Mouse (Mus musculus) lung, postnatal 0 days (tissue): ENCODE results near the gene Gpr34. TPM values are rescaled to one million over a fixed set of nuclear protein-coding genes. Genes with fewer than 3 reads are reported as not detected.

Experiments used
- ATAC-seq: fragments of 200-750 bp; cut with Nextera tagmentation; 2 replicates; pipeline ENCODE4 v1.8.0; 2017; ENCODE audit warnings: moderate library complexity
- DNase-seq: peaks from one replicate; pipeline ENCODE4 v3.0.0-alpha.2; 2016; ENCODE audit warnings: low spot score
- H3K27ac ChIP-seq: fragments of 300-500 bp; sonication (generic); 2 replicates; pipeline ENCODE4 v1.5.1; 2014; ENCODE audit warnings: antibody characterized with exemption, mild to moderate bottlenecking, low read length, mixed read lengths
- H3K27me3 ChIP-seq: fragments of 300-500 bp; sonication (generic); replicated peaks from 2 replicates; pipeline ENCODE4 v1.6.1; 2014; ENCODE audit warnings: low read length, mixed read lengths; ENCODE audit not compliant: insufficient read depth
- H3K36me3 ChIP-seq: fragments of 300-500 bp; sonication (generic); 2 replicates; pipeline ENCODE4 v1.6.1; 2014; ENCODE audit warnings: low read length, mixed read lengths; ENCODE audit not compliant: insufficient read depth
- H3K4me1 ChIP-seq: fragments of 300-500 bp; sonication (generic); 2 replicates; pipeline ENCODE4 v1.6.1; 2014; ENCODE audit warnings: antibody characterized with exemption, low read depth, low read length, mixed read lengths; ENCODE audit not compliant: insufficient read depth
- H3K4me2 ChIP-seq: fragments of 300-500 bp; sonication (generic); replicated peaks from 2 replicates; pipeline ENCODE4 v1.6.1; 2014; ENCODE audit warnings: low read depth, mild to moderate bottlenecking, low read length, moderate library complexity, mixed read lengths
- H3K4me3 ChIP-seq: fragments of 300-500 bp; sonication (generic); 2 replicates; pipeline ENCODE4 v1.5.1; 2014; ENCODE audit warnings: low read depth, low read length
- H3K9ac ChIP-seq: fragments of 300-500 bp; sonication (generic); replicated peaks from 2 replicates; pipeline ENCODE4 v1.6.1; 2014; ENCODE audit warnings: low read depth, mild to moderate bottlenecking
- H3K9me3 ChIP-seq: fragments of 300-500 bp; sonication (generic); 2 replicates; pipeline ENCODE4 v1.6.1; 2016; ENCODE audit warnings: low read length, mixed read lengths
- CTCF ChIP-seq: IDR thresholded peaks from 2 replicates; pipeline ENCODE4 v1.5.1; 2016; ENCODE audit warnings: antibody characterized with exemption, mild to moderate bottlenecking
- EP300 ChIP-seq: IDR thresholded peaks from 2 replicates; pipeline ENCODE4 v1.6.1; 2016; ENCODE audit warnings: antibody characterized with exemption, mild to moderate bottlenecking, control low read depth
- WGBS: fragments of 180-500 bp; shearing (Covaris S2); extraction: QIAGEN DNeasy Blood & Tissue Kit; methylation state at CpG from one replicate; pipeline ENCODE4 v1.1.7; 2014; 5-methylcytosine and 5-hydroxymethylcytosine counted together
- polyA plus RNA-seq: library from polyadenylated mRNA; unstranded; fragments of >200 nt; fragmentation: Nextera tagmentation; extraction: Ambion mirVana; gene quantifications from 2 replicates; pipeline ENCODE4 v1.2.1, GENCODE M21; 2015

The Gpr34 gene
- polyA plus RNA-seq = 4.3 and 4.4 TPM in 2 replicates

DNA sequence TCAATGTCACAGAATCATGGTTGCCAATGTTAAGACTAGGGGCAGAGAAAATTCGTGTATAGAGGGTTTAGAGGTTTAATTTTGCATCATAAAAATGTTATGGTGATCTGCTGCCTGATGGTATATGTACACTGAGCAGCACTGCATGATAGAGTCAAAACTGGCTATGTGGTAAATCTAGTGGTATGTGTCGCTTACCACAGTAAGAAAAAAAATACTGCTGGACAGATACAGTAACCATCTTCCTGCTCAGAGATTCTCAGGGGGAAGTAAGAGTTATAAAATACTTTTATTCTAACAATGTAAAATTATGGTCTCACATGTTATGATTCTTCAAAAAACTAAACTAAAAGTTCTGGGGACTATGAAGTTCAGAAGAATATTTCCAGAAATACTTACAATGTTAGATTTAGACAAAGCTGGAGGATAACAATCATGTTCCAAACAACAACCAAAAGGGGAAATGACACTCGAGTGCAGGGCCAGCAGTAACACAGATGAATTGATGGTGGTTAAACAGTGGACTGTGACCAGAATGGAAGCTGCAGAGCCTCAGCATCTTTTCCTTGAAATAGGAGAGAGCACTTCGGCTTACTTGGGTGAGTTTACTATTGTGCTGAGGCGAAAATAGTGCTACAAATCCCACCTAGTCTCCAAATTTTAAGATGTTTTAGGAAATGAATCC, at the start of gene Gpr34:
Gpr34 (plus strand) TSS at position 491 of the 685 bp plus-strand sequence.
- Histone ChIP-seq H3K9me3 (no peaks in the 10 kb centered on the region), H3K4me2 (no peak within 1 kb of the TSS), H3K36me3 (no peaks in the 10 kb centered on the region), H3K27me3 (no peaks in the 10 kb centered on the region), H3K27ac (no peak within 1 kb of the TSS), H3K9ac (no peak within 1 kb of the TSS), H3K4me1 (no peaks in the 10 kb centered on the region), H3K4me3 (no peak within 1 kb of the TSS)
- DNase-seq (no peak), ATAC-seq (no peak)
- no peak for TF ChIP-seq EP300
- no peak for TF ChIP-seq CTCF
- 67% methylated on average over 5 of the region's 5 CpGs for WGBS

DNA sequence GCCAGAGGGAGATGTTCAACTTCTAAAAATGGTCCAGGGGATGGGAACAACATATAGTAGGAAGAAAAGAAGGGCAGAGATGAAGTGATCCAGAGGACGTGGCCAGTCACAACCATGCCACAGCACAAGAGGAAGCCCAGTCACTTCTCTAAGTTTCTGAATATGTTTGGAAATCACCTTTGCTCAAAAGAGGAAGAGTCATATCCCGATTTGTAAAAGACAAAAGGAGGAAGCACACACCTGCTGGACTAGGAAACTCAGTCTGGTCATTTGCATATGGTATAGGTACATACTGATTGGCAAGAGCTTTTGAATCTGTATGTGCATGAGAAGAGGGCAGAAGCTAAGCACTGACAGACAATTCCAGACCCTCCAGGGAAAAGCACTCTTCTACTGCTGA, 32.5 kb upstream of the Gpr34 start:
- Histone ChIP-seq H3K36me3 (no peaks in the 10 kb centered on the region), H3K4me2 (no peak overlapping the region), H3K9ac (no peak overlapping the region), H3K27ac (no peak overlapping the region), H3K9me3 (no peaks in the 10 kb centered on the region), H3K4me1 (no peaks in the 10 kb centered on the region), H3K4me3 (no peak overlapping the region), H3K27me3 (no peaks in the 10 kb centered on the region)
- no peak for DNase-seq
- ATAC-seq = no peak
- TF ChIP-seq CTCF = no peak
- 62% methylated on average over 2 of the region's 2 CpGs for WGBS

DNA sequence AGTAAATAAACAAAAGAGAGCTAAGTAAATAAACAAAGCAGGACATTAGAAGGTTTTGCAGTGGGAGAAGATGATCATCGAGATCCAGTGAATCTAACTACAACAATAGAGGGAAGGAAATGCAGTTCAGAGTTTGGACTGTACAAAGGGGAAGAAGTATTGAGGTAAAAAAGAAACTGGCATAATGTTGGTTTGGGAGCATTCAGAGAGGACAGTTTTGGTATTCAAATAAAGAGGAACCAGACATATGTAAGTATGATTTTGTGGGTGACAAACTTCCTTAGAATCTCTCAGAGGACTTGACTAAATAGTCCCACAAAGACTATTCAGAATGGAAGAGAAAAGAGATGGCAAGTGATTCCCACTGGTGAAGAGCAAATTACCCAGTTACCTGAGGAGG, 31.9 kb upstream of the Gpr34 start:
- Histone ChIP-seq H3K9ac (no peak overlapping the region), H3K27me3 (no peaks in the 10 kb centered on the region), H3K27ac (no peak overlapping the region), H3K4me2 (no peak overlapping the region), H3K4me1 (no peaks in the 10 kb centered on the region), H3K4me3 (no peak overlapping the region), H3K36me3 (no peaks in the 10 kb centered on the region), H3K9me3 (no peaks in the 10 kb centered on the region)
- ATAC-seq = no peak
- DNase-seq = peak; percentile 11
- no peak for TF ChIP-seq EP300
- TF ChIP-seq CTCF = no peak
- 26% methylated on average over 1 of the region's 1 CpGs for WGBS

DNA sequence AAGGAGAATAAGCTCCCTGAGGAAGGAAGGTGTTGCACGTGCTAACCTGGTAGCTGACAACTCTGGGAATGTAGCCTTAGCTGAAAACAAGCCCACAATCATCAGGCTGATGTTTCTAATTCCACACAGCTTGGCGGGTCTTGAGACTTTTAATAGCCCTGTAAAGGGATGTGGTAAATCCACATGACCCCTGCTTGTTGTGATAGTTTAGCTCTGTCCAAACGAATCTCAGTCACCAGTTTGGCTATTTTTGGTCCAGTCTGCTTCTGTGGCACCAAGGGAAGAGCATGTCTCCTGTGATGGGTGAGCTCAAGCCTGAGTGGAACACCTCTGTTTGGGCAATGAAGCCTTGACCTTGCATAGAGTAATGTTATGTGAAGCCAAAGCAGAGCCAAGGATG, 25.1 kb upstream of the Gpr34 start:
- no peaks in the 10 kb centered on the region for H3K9me3 ChIP-seq

DNA sequence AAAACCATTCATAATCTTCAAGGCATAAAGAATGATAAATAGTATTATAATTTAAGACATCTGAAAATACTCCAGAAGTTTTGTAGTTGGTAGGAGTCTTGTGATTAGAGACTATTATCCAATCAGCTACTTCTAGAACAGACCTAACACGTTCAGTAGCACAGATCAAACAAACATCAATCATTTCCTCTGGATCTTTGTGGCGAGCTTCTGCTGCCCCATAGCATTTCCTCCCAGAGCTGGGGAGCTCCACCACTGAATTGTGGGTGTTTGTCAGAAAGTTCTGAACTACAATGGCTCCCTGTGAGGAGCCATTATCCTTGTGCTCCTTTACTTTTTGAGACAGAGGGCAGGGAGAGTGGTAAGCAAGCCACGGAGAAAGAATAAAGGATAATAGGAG, 24.1 kb upstream of the Gpr34 start:
- Histone ChIP-seq H3K4me3 (no peak overlapping the region), H3K36me3 (no peaks in the 10 kb centered on the region), H3K9ac (no peak overlapping the region), H3K27me3 (no peaks in the 10 kb centered on the region), H3K27ac (no peak overlapping the region), H3K9me3 (no peaks in the 10 kb centered on the region), H3K4me1 (no peaks in the 10 kb centered on the region), H3K4me2 (no peak overlapping the region)
- DNase-seq (no peak), ATAC-seq (no peak)
- WGBS = 34% methylated on average over 3 of the region's 3 CpGs
- TF ChIP-seq CTCF (no peak), EP300 (no peak)

More for the DNA sequence above, 25.1 kb upstream of the Gpr34 start:
- Histone ChIP-seq H3K27ac (no peak overlapping the region), H3K36me3 (no peaks in the 10 kb centered on the region), H3K4me1 (no peaks in the 10 kb centered on the region), H3K9ac (no peak overlapping the region), H3K27me3 (no peaks in the 10 kb centered on the region), H3K4me2 (no peak overlapping the region), H3K4me3 (no peak overlapping the region)
- DNase-seq (no peak), ATAC-seq (no peak)
- WGBS = 55% methylated on average over 3 of the region's 3 CpGs
- TF ChIP-seq EP300 = no peak
- TF ChIP-seq CTCF = no peak

DNA sequence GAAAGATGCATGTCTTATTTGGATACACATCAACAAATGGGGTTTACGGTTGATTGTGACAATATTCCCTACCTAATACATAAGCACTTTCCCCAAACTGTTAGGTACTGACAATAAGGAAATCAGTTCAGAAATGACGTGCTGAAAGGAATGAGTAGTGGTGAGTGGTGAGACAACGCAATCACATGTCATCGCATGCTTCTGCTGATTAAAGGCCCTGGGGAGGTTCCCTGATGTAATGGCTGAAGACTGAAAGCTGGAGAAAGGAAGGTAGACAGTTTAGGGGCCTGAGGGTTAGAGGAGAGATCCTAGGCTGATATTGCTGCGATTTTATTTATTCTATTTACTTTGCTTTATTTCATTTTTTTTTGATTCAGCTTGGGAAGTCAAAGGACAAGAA, 20.8 kb upstream of the Gpr34 start:
- WGBS = 90% methylated on average over 5 of the region's 5 CpGs
- H3K36me3 ChIP-seq = no peaks in the 10 kb centered on the region
- ATAC-seq (no peak), DNase-seq (no peak)
- no peak overlapping the region for H3K9ac ChIP-seq
- no peak for TF ChIP-seq CTCF
- TF ChIP-seq EP300 = no peak
- no peaks in the 10 kb centered on the region for H3K4me1 ChIP-seq
- no peak overlapping the region for H3K4me3 ChIP-seq
- no peaks in the 10 kb centered on the region for H3K9me3 ChIP-seq
- H3K27me3 ChIP-seq = no peaks in the 10 kb centered on the region
- H3K27ac ChIP-seq = no peak overlapping the region
- no peak overlapping the region for H3K4me2 ChIP-seq

DNA sequence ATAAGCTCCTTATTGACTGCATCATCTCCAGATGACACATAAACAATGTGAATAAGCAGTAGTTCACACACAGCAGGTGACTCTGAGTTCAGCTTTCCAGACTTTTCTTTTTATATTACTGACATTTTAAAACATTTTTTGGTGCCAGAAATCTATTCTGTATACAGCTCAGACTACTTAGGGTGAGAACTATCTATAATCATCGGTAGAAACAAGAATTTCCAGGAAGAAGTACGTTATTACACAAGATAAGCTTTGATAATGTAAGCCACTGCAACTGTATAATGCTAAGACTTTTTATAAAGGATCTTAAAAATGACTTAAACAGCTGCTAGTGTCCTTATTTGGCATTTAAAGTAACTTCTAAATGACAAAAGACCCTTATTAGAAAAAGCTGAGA, 19.8 kb upstream of the Gpr34 start:
- no peaks in the 10 kb centered on the region for H3K4me1 ChIP-seq
- no peaks in the 10 kb centered on the region for H3K9me3 ChIP-seq
- DNase-seq = no peak
- no peak overlapping the region for H3K9ac ChIP-seq
- H3K27ac ChIP-seq = no peak overlapping the region
- no peaks in the 10 kb centered on the region for H3K36me3 ChIP-seq
- H3K4me3 ChIP-seq = no peak overlapping the region
- TF ChIP-seq CTCF (no peak), EP300 (no peak)
- WGBS = 42% methylated on average over 2 of the region's 2 CpGs
- H3K4me2 ChIP-seq = no peak overlapping the region
- no peaks in the 10 kb centered on the region for H3K27me3 ChIP-seq
- no peak for ATAC-seq
